Mouse (Mus musculus): ENCODE measurements around the gene Gm20388. TPM values are rescaled to one million over a fixed set of nuclear protein-coding genes. Genes with fewer than 3 reads are reported as not detected.

Gene Gm20388
- polyA plus RNA-seq, 1 experiment from 2014 or later: 2.5 TPM

DNA sequence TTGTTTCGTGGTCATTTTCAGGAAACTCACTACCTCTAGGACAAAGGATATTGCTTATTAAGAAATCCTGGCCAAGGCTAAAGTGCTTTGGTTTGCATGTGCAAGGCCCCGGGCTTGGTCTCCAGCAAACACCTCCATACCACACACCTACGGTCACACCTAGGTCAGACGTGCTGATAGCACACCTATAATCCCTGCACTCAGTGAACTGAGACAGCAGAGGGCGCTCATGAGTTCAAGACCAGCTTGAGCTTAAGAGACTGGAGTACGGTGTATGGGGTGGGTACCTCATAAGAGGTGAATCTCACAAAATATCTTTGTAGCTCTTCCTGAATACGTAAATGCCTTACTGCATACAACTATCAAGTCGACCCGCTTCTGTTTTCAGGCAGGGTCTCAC lies 3924.8 kb downstream of the Gm20388 start:
- H3K4me1 ChIP-seq: no peaks in the 10 kb centered on the region
- H3K36me3 ChIP-seq: peaks cover 80% of the 10 kb centered on the region
- no peak overlapping the region for H3K27ac ChIP-seq
- H3K4me3 ChIP-seq: no peak overlapping the region
- 58% methylated on average over 9 of the region's 9 CpGs for WGBS
- peak; percentile 65 for DNase-seq (ENCODE audit: low spot score)
- no peaks in the 10 kb centered on the region for H3K27me3 ChIP-seq (ENCODE audit: low read depth, poor library complexity, severe bottlenecking)
- no peaks in the 10 kb centered on the region for H3K9me3 ChIP-seq (replicated peaks)

DNA sequence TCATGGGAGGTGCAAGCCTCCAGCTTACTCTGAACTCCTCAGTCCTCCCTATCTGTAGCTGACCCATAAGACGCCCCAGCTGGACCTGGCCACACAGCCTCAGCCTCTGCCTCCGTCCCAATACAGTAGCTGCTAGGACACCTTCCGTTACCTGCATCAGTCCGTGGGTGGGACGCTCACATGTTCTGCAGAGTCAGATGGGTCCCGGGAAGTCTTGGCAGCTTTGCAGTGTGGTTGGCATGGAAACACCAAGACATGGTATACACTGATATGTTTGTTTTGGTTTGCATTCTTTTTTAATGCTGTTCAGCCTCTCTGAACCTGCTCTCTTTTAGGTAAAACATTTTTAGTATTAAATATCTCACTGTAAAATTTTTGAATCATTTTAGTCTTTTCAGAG lies 3925.7 kb downstream of the Gm20388 start:
- H3K27me3 ChIP-seq (ENCODE audit: low read depth, poor library complexity, severe bottlenecking): no peaks in the 10 kb centered on the region
- no peaks in the 10 kb centered on the region for H3K4me1 ChIP-seq
- H3K4me3 ChIP-seq: no peak overlapping the region
- WGBS: 93% methylated on average over 6 of the region's 6 CpGs
- DNase-seq (ENCODE audit: low spot score): no peak
- H3K27ac ChIP-seq: no peak overlapping the region
- H3K36me3 ChIP-seq: peaks cover 77% of the 10 kb centered on the region
- no peaks in the 10 kb centered on the region for H3K9me3 ChIP-seq (replicated peaks)

DNA sequence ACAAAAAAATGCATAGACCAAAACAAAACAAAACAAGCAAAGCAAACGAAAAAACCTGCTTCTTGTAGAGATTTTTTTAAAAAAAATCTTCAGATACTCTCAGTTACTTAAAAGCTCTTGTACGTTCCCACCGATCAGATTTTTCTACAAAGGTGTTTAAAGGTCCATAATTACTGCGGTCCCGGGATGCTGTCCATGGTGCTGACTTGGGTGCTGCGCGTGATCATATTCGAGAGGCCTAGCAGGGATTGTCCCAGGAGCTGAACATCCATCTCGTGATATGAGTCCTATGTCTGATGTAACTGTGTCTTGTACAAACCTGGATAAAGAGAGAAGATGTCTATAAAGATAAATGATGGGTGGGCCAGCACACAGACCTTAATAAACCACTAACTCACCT lies 3927.9 kb downstream of the Gm20388 start:
- no peaks in the 10 kb centered on the region for H3K27me3 ChIP-seq (ENCODE audit: low read depth, poor library complexity, severe bottlenecking)
- peak; percentile 61 for DNase-seq (ENCODE audit: low spot score)
- H3K27ac ChIP-seq: no peak overlapping the region
- peaks cover 68% of the 10 kb centered on the region for H3K36me3 ChIP-seq
- no peaks in the 10 kb centered on the region for H3K9me3 ChIP-seq (replicated peaks)
- 67% methylated on average over 9 of the region's 9 CpGs for WGBS
- no peaks in the 10 kb centered on the region for H3K4me1 ChIP-seq
- no peak overlapping the region for H3K4me3 ChIP-seq

DNA sequence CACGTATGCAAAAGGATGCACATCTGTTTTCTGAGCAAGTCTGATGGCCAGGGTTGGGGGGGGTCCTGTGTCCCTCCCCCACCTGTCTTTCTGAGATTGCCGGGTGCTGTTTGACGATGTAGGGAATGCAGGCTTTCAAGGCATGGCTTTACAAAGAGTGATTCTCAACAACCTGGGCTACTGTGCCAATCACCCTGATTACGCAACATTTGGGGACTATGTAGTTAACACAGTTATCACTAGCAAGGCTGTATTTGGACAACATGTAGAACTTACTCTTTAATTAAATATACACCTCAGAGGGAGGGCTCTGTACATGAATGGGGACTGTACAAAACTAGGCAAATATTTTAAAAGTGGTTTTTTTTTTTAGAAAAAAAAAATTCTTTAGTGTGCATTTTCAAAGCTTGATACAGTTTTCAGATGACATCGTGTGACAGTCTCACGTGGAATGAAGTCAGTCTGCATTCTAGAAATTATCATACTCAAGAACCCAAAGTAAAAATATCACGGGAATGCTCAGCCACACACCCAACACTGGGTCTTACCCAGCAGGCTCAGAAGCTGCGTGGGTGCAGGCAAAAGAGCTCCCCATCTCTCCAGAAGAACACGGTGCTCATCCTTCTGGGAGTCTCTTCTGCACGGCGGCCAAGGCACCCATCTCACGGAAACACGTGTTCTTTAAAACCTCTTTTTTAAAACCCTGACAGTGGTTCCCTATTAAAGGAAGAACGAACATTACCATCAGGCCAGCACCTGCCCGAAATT lies 3930.1 kb downstream of the Gm20388 start:
- DNase-seq (ENCODE audit: low spot score): no peak
- WGBS: 92% methylated on average over 15 of the region's 15 CpGs
- Histone ChIP-seq H3K4me3 (no peak overlapping the region), H3K9me3 (replicated peaks) (no peaks in the 10 kb centered on the region), H3K27me3 (ENCODE audit: low read depth, poor library complexity, severe bottlenecking) (no peaks in the 10 kb centered on the region), H3K4me1 (no peaks in the 10 kb centered on the region), H3K27ac (no peak overlapping the region), H3K36me3 (peaks cover 58% of the 10 kb centered on the region)

DNA sequence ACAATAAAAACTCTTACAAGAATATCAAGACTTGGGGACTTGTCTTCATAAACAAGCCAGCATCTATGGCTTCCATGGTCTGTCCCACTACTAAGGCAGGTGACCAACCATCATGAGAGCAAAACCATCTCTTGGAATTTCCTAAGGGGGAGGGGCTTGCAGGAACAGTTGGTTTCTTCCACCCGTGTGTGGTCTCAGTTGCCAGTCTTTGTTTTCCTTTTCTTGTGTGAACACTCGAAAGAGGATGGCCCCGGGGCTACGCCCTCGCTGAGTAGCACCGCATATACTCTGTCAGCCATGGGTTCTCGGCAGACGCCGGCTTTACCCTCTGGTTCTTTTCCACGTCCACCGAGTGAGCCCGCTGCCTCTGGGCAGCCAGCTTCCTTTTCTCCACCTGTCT lies 3931.4 kb downstream of the Gm20388 start:
- no peak overlapping the region for H3K27ac ChIP-seq
- no peaks in the 10 kb centered on the region for H3K9me3 ChIP-seq (replicated peaks)
- no peak overlapping the region for H3K4me3 ChIP-seq
- 94% methylated on average over 12 of the region's 12 CpGs for WGBS
- no peak for DNase-seq (ENCODE audit: low spot score)
- H3K4me1 ChIP-seq: peaks cover 3% of the 10 kb centered on the region; the same call in 1 of the 2 replicates
- no peaks in the 10 kb centered on the region for H3K27me3 ChIP-seq (ENCODE audit: low read depth, poor library complexity, severe bottlenecking)
- H3K36me3 ChIP-seq: peaks cover 45% of the 10 kb centered on the region

DNA sequence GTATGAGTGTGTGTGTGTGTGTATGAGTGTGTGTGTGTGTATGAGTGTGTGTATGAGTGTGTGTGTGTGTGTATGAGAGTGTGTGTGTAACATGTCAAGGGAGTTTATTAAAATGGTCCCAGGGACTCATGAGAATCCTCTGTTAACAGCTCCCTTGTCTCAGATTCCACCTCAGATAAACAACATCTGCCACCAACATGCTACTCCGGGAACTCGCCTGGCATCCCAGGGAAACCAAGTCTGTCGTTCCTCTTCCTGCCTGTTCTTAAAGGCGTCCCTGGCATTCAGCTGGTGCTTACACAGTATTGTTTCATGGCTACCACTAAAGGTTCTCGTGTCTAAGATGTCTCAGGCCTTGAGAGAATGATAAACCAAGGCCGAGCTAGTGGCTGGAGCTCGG lies 3933.7 kb downstream of the Gm20388 start:
- no peaks in the 10 kb centered on the region for H3K9me3 ChIP-seq (replicated peaks)
- H3K4me3 ChIP-seq: no peak overlapping the region
- H3K4me1 ChIP-seq: peaks cover 3% of the 10 kb centered on the region; the same call in 1 of the 2 replicates
- H3K36me3 ChIP-seq: peaks cover 37% of the 10 kb centered on the region
- H3K27me3 ChIP-seq (ENCODE audit: low read depth, poor library complexity, severe bottlenecking): no peaks in the 10 kb centered on the region
- DNase-seq (ENCODE audit: low spot score): no peak
- no peak overlapping the region for H3K27ac ChIP-seq
- WGBS: 89% methylated on average over 7 of the region's 7 CpGs

DNA sequence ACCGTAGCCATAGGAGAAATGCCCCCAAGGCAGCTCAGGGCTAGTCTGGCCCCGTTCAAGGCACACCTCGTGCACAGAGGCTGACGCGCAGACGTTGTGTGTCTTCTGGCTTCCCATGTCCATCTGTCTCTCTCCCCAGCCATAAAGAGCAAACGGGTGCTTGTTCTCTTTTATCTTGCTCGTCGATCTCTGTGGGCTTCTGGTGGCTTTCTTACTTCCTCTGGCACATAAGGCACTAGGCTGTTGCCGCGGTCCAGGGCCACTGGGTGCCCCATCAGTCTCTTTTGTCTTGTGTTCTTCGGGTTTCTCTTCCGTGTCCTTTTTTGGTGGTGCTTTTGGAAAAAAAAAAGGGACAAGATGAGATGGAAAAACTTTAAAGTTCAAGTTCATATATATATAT lies 3934.5 kb downstream of the Gm20388 start:
- Histone ChIP-seq H3K27ac (no peak overlapping the region), H3K4me1 (peaks cover 3% of the 10 kb centered on the region; the same call in 1 of the 2 replicates), H3K27me3 (ENCODE audit: low read depth, poor library complexity, severe bottlenecking) (no peaks in the 10 kb centered on the region), H3K9me3 (replicated peaks) (no peaks in the 10 kb centered on the region), H3K4me3 (no peak overlapping the region), H3K36me3 (peaks cover 34% of the 10 kb centered on the region)
- DNase-seq (ENCODE audit: low spot score): no peak
- 85% methylated on average over 13 of the region's 13 CpGs for WGBS

DNA sequence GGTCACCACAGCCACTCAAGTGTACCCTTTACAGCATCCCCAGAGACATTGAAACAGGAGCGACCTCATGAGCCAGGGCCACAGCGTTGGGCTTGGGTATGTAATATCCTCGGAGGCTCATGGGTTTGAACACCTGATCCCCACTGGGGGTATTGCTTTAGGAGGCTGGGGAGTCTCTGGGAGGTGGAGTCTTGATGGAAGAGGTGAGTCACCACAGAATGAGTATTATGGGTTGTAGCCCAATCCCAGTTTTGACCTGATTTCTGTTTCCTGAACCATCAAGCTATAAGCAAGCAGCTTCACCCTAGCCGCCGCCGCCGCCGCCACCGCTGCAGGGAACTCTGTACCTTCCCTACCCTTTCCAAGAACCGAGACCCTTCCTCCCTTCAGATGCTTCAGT lies 3935.3 kb downstream of the Gm20388 start:
- H3K9me3 ChIP-seq (replicated peaks): no peaks in the 10 kb centered on the region
- 91% methylated on average over 10 of the region's 10 CpGs for WGBS
- no peaks in the 10 kb centered on the region for H3K27me3 ChIP-seq (ENCODE audit: low read depth, poor library complexity, severe bottlenecking)
- H3K36me3 ChIP-seq: peaks cover 28% of the 10 kb centered on the region
- DNase-seq (ENCODE audit: low spot score): no peak
- no peak overlapping the region for H3K4me3 ChIP-seq
- peaks cover 3% of the 10 kb centered on the region; the same call in 1 of the 2 replicates for H3K4me1 ChIP-seq
- no peak overlapping the region for H3K27ac ChIP-seq

DNA sequence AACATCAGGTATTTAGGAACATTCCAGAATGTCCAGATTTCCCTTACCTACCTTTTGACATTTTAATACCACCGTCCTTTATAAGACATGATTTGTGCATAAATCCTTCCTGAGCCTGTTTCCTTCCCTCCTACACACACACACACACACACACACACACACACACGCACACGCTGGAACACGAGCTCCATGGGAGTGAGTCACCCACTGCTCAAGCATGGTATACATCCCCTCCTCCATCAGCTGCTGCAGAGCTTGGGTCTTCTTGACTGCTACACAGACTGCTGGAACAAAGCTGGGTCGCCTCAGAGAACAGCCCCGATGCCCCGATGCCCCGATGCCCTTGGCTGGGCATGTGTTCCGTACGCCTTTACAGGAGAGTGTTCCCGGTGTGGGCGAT lies 3935.9 kb downstream of the Gm20388 start:
- Histone ChIP-seq H3K27ac (no peak overlapping the region), H3K4me3 (no peak overlapping the region), H3K36me3 (peaks cover 23% of the 10 kb centered on the region), H3K9me3 (replicated peaks) (no peaks in the 10 kb centered on the region), H3K27me3 (ENCODE audit: low read depth, poor library complexity, severe bottlenecking) (no peaks in the 10 kb centered on the region), H3K4me1 (peaks cover 3% of the 10 kb centered on the region; the same call in 1 of the 2 replicates)
- no peak for DNase-seq (ENCODE audit: low spot score)
- 95% methylated on average over 12 of the region's 12 CpGs for WGBS

DNA sequence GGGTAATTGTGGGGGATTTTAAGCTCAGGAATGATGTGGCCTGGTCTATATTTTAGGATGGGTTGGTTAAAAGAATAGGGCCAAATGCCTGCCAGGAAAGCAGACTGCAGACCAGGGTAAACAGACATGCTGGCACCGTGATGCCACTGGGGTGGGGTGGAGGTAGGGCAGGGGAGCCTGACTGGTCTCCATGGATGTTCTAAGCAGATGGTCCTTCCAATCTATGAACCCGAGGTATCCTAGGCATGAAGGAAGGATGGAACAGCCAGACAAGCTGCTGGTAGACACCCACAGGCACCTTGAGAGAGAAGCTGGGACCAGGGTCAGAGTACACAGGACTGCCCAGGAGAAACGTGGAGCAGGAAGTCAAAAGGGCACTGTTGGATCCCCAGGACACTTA lies 3936.9 kb downstream of the Gm20388 start:
- no peak for DNase-seq (ENCODE audit: low spot score)
- Histone ChIP-seq H3K9me3 (replicated peaks) (no peaks in the 10 kb centered on the region), H3K4me1 (peaks cover 6% of the 10 kb centered on the region), H3K27me3 (ENCODE audit: low read depth, poor library complexity, severe bottlenecking) (no peaks in the 10 kb centered on the region), H3K27ac (no peak overlapping the region), H3K36me3 (peaks cover 13% of the 10 kb centered on the region), H3K4me3 (no peak overlapping the region)
- 64% methylated on average over 3 of the region's 3 CpGs for WGBS

DNA sequence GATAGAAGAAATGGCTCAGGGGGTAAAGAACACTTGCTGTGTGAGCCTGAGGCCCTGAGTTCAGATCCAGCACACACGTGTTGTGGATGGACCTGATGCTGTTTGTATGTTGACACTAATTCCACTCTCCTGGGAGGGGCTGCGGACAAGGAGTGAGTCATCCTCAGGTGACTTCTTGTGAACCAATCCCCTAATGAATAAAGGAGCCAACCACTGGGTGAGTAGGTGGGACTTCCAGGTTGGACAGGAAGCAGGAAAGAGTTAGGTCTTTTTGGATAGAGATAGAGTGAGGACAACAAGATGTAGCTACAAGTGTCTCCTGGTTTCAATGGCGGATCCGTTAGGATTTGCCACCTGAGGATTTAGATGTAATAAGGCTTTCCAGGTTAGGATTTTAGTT lies 3938.7 kb downstream of the Gm20388 start:
- 85% methylated on average over 4 of the region's 4 CpGs for WGBS

DNA sequence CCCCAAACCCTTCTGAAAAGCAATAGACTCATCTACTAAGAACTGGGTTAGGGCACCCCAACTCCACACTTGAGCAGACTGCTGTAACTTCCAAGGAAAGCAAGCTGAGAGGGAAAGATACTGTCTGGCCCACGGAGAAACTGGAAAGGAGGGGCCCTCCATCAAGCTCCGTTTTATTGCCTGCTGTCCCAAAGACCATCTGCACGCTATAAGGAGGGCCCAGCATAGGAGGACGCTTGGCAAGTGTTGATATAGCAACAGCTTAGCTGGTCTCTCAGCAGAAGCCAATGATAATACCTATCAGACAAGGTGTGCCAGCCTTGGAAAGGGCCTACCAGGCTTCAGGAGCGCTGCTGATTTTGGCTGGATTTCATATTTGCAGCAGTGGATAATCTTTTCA lies 3940.9 kb downstream of the Gm20388 start:
- Histone ChIP-seq H3K4me1 (peaks cover 6% of the 10 kb centered on the region), H3K9me3 (replicated peaks) (no peaks in the 10 kb centered on the region), H3K27me3 (ENCODE audit: low read depth, poor library complexity, severe bottlenecking) (no peaks in the 10 kb centered on the region), H3K27ac (no peak overlapping the region), H3K4me3 (no peak overlapping the region), H3K36me3 (no peaks in the 10 kb centered on the region)
- DNase-seq (ENCODE audit: low spot score): no peak
- 49% methylated on average over 5 of the region's 5 CpGs for WGBS

More for the DNA sequence above, 3938.7 kb downstream of the Gm20388 start:
- Histone ChIP-seq H3K9me3 (replicated peaks) (no peaks in the 10 kb centered on the region), H3K4me1 (peaks cover 6% of the 10 kb centered on the region), H3K36me3 (peaks cover 7% of the 10 kb centered on the region), H3K4me3 (no peak overlapping the region), H3K27ac (no peak overlapping the region), H3K27me3 (ENCODE audit: low read depth, poor library complexity, severe bottlenecking) (no peaks in the 10 kb centered on the region)
- no peak for DNase-seq (ENCODE audit: low spot score)

DNA sequence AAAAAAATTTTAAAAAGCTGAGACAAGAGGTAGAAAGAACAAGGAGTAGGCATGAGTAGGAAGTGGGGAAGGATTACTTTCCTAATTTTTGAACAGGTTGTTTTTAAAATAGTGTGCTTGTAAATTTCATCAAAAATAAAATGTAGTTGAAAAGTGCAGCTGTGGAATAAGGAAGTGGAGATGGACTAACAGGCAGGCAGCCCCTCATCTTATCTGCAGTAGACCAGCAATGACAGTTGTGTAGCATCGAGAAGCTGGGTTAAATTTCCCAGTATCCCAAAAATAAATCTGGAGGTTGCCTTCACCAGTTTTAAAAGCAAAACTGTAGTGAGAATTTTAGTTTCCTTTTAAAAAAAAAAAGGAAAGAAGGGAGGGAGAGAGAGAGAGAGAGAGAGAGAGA lies 3943.6 kb downstream of the Gm20388 start:
- no peak overlapping the region for H3K27ac ChIP-seq
- no peaks in the 10 kb centered on the region for H3K36me3 ChIP-seq
- H3K27me3 ChIP-seq (ENCODE audit: low read depth, poor library complexity, severe bottlenecking): 0 out of 2 replicates have a peak, but pooled peaks cover 3% of the 10 kb centered on the region
- H3K4me3 ChIP-seq: no peak overlapping the region
- DNase-seq (ENCODE audit: low spot score): no peak
- no peaks in the 10 kb centered on the region for H3K9me3 ChIP-seq (replicated peaks)
- 94% methylated on average over 1 of the region's 1 CpGs for WGBS
- peaks cover 15% of the 10 kb centered on the region for H3K4me1 ChIP-seq
